Comparison of ENCODE assay signal across 8 mouse cellular contexts in the genomic region with DNA sequence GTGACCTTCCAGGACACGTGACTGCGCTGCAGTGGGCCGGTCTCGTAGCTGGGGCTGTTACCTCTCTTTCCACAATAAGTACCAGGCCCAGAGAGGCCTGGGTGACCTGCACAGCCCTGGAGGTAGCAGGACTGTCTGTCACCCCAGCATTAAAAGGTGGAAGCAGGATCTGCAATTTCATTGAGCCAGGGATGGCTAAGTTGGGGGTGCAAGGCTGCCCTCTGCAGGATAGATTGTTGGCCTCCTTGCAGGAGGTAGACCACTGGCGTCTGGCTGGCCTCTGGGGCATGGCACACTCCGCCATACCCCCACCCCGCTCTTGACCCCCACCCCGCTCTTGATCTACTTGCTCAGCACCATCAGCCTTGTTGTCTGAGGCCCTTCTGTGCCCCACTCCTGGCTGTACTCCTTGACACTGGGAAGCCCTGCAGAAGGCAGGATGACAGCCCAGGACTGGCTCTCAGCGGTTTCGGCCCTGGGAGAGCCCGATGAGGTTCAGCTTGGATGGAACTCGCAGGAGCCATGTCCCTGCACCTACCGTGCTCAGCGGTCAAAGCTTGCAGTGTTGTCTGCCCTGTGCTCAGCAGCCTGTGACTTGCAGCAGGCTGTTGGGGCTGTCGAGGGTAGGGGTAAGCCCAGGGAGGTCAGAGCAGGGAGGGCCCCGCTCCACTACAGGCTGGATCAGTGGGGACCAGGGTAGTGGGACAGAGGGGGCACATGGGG. TPM values are rescaled to one million over a fixed set of nuclear protein-coding genes. Genes with fewer than 3 reads are reported as not detected.
A peak's percentile ranks its signal among the peaks of the same experiment; 100 is the strongest.
DNase-seq lines count a peak whose midpoint lies in the region; ATAC-seq lines count a peak whose summit lies in the region.

No protein-coding gene starts in this region.

- ATAC-seq in cerebellum, adult (ENCODE audit: insufficient number of reproducible peaks, low FRiP score, low TSS enrichment) = no peak
- no peak; the same call in 1 of the 2 replicates for ATAC-seq in kidney, embryonic 15.5 days (replicated peaks; ENCODE audit: low FRiP score)
- no peak for ATAC-seq in midbrain, embryonic 12.5 days (ENCODE audit: low FRiP score, low read depth)

- H3K27ac ChIP-seq in kidney, embryonic 15.5 days = peak overlapping the region; percentile 83
- H3K27ac ChIP-seq in midbrain, embryonic 12.5 days (replicated peaks) = 0 out of 2 replicates have a peak overlapping the region, but pooled peaks have one; percentile 3

- H3K9me3 ChIP-seq in kidney, embryonic 15.5 days (replicated peaks) = no peaks in the 10 kb centered on the region
- H3K9me3 ChIP-seq in midbrain, embryonic 12.5 days = no peaks in the 10 kb centered on the region

- no peaks in the 10 kb centered on the region for H3K27me3 ChIP-seq in kidney, embryonic 15.5 days
- peaks cover 11% of the 10 kb centered on the region for H3K27me3 ChIP-seq in midbrain, embryonic 12.5 days

- peak; percentile 39 for DNase-seq in cerebellum, adult 11 months
- DNase-seq in thymus, postnatal 14 days = peak; percentile 62
- DNase-seq in thymus, adult 18-20 months = no peak
- DNase-seq in frontal cortex, postnatal 10 days (ENCODE audit: low spot score in 2 of 2) = no peak
- DNase-seq in ovary, adult 18-20 months (ENCODE audit: low spot score) = no peak

- H3K4me3 ChIP-seq in kidney, embryonic 15.5 days (replicated peaks) = peak overlapping the region; percentile 37
- H3K4me3 ChIP-seq in midbrain, embryonic 12.5 days = no peak overlapping the region

- peaks cover 56% of the 10 kb centered on the region for H3K4me1 ChIP-seq in kidney, embryonic 15.5 days
- H3K4me1 ChIP-seq in midbrain, embryonic 12.5 days = peaks cover 27% of the 10 kb centered on the region

- peak overlapping the region; percentile 49 for H3K9ac ChIP-seq in kidney, embryonic 15.5 days
- peak overlapping the region; percentile 46 for H3K9ac ChIP-seq in midbrain, embryonic 12.5 days (replicated peaks)

- 33% methylated on average over 16 of the region's 16 CpGs for WGBS in kidney, embryonic 15.5 days
- 33% methylated on average over 15 of the region's 16 CpGs for WGBS in midbrain, embryonic 12.5 days

- H3K4me2 ChIP-seq in kidney, embryonic 15.5 days = peak overlapping the region; percentile 66
- H3K4me2 ChIP-seq in midbrain, embryonic 12.5 days (replicated peaks) = peak overlapping the region; percentile 29

- peaks cover 63% of the 10 kb centered on the region for H3K36me3 ChIP-seq in kidney, embryonic 15.5 days
- H3K36me3 ChIP-seq in midbrain, embryonic 12.5 days = peaks cover 71% of the 10 kb centered on the region

RNA-seq across cellular contexts. Expression of a gene that starts 4.4 kb away (rescaled TPM):
- 38.8 and 44.2 TPM in 2 replicates for polyA plus RNA-seq in kidney, embryonic 15.5 days (2015; fragmentation: Nextera tagmentation; extraction: Ambion mirVana)
- 58.8 and 60.5 TPM in 2 replicates for polyA plus RNA-seq in midbrain, embryonic 12.5 days (2016; fragmentation: Nextera tagmentation; extraction: Ambion mirVana)

RNA-seq across cellular contexts. Expression of a gene that starts 12.0 kb away (rescaled TPM):
- 14.4 and 18.3 TPM in 2 replicates for polyA plus RNA-seq in kidney, embryonic 15.5 days (2015; fragmentation: Nextera tagmentation; extraction: Ambion mirVana)
- polyA plus RNA-seq in midbrain, embryonic 12.5 days (2016; fragmentation: Nextera tagmentation; extraction: Ambion mirVana) = 3.7 and 4.4 TPM in 2 replicates

RNA-seq across cellular contexts. Expression of a gene that starts 23.7 kb away (rescaled TPM):
- 51.0 and 61.3 TPM in 2 replicates for polyA plus RNA-seq in kidney, embryonic 15.5 days (2015; fragmentation: Nextera tagmentation; extraction: Ambion mirVana)
- 89.9 and 92.6 TPM in 2 replicates for polyA plus RNA-seq in midbrain, embryonic 12.5 days (2016; fragmentation: Nextera tagmentation; extraction: Ambion mirVana)

RNA-seq across cellular contexts. Expression of a gene that starts 25.1 kb away (rescaled TPM):
- 15.9 and 18.1 TPM in 2 replicates for polyA plus RNA-seq in kidney, embryonic 15.5 days (2015; fragmentation: Nextera tagmentation; extraction: Ambion mirVana)
- polyA plus RNA-seq in midbrain, embryonic 12.5 days (2016; fragmentation: Nextera tagmentation; extraction: Ambion mirVana) = 6.6 and 7.5 TPM in 2 replicates

RNA-seq across cellular contexts. Expression of a gene that starts 26.6 kb away (rescaled TPM):
- 0.08 TPM in 1 of 2 replicates, not detected in the other for polyA plus RNA-seq in kidney, embryonic 15.5 days (2015; fragmentation: Nextera tagmentation; extraction: Ambion mirVana)
- not detected in 2 replicates for polyA plus RNA-seq in midbrain, embryonic 12.5 days (2016; fragmentation: Nextera tagmentation; extraction: Ambion mirVana)

Comparison
In these comparisons a context has a peak if more than half of its experiments do, and no peak if none do; other contexts are left out.
1. DNase-seq: peak in cerebellum, adult 11 months (single experiment) and thymus, postnatal 14 days (single experiment); none in thymus, adult 18-20 months (0 of 2), frontal cortex, postnatal 10 days (0 of 2) and ovary, adult 18-20 months (single experiment).